Mouse (Mus musculus) MEL (cell line): ENCODE measurements around the gene Gm10401. TPM values are rescaled to one million over a fixed set of nuclear protein-coding genes. Genes with fewer than 3 reads are reported as not detected.
A peak's percentile ranks its signal among the peaks of the same experiment; 100 is the strongest.

ENCODE experiments used
- DNase-seq: peaks from one replicate; pipeline ENCODE4 v3.0.0; 2011; ENCODE audit warnings: low read depth, low spot score
- H3K27ac ChIP-seq: 2 replicates; pipeline ENCODE4 v1.5.1; 2012; ENCODE audit warnings: low read depth, mild to moderate bottlenecking, control low read depth, low read length, moderate library complexity; ENCODE audit not compliant: control insufficient read depth
- H3K27me3 ChIP-seq, 2 experiments: fragments of 150-350 bp in 1 of 2; sonication (generic) in 1 of 2; 2 replicates each; pipeline ENCODE4 v1.6.1; 2012; ENCODE audit warnings: low read length in 2 of 2, mild to moderate bottlenecking in 2 of 2, improper control_type of control experiment in 1 of 2, moderate library complexity in 1 of 2; ENCODE audit not compliant: insufficient read depth in 2 of 2, control insufficient read depth in 1 of 2
- H3K36me3 ChIP-seq, 2 experiments: 2 replicates each; pipeline ENCODE4 v1.6.1; 2012 to 2014; ENCODE audit warnings: low read length in 2 of 2, improper control_type of control experiment in 1 of 2, inconsistent platforms in 1 of 2, mild to moderate bottlenecking in 1 of 2; ENCODE audit not compliant: insufficient read depth in 2 of 2, control insufficient read depth in 1 of 2
- H3K4me1 ChIP-seq, 2 experiments: fragments of 150-350 bp in 1 of 2; sonication (generic) in 1 of 2; 2 replicates each; pipeline ENCODE4 v1.6.1; 2012; ENCODE audit warnings: low read length in 2 of 2, improper control_type of control experiment in 1 of 2, mild to moderate bottlenecking in 1 of 2; ENCODE audit not compliant: insufficient read depth in 2 of 2, control insufficient read depth in 1 of 2
- H3K4me3 ChIP-seq, 2 experiments: fragments of 150-350 bp in 1 of 2; sonication (generic) in 1 of 2; 2 replicates each; pipeline ENCODE4 v1.5.1; 2012; ENCODE audit warnings: low read depth in 2 of 2, low read length in 2 of 2, mild to moderate bottlenecking in 2 of 2, moderate library complexity in 2 of 2, control low read depth in 1 of 2, improper control_type of control experiment in 1 of 2; ENCODE audit not compliant: control insufficient read depth in 1 of 2, insufficient read depth in 1 of 2
- H3K79me2 ChIP-seq: 2 replicates; pipeline ENCODE4 v1.6.1; 2012; ENCODE audit warnings: mild to moderate bottlenecking, low read length, moderate library complexity; ENCODE audit not compliant: control insufficient read depth, poor library complexity, insufficient read depth
- H3K9ac ChIP-seq: 2 replicates; pipeline ENCODE4 v1.6.1; 2012; ENCODE audit warnings: low read depth, mild to moderate bottlenecking, control low read depth, low read length, moderate library complexity; ENCODE audit not compliant: control insufficient read depth, poor library complexity, severe bottlenecking
- H3K9me3 ChIP-seq: fragments of 150-350 bp; sonication (generic); replicated peaks from 2 replicates; pipeline ENCODE4 v1.6.1; 2012; ENCODE audit warnings: mild to moderate bottlenecking, low read length, improper control_type of control experiment, moderate library complexity; ENCODE audit not compliant: insufficient read depth
- CHD2 ChIP-seq: IDR thresholded peaks from 2 replicates; pipeline ENCODE4 v1.6.1; 2011; ENCODE audit warnings: low read length, improper control_type of control experiment
- CTCF ChIP-seq, 3 experiments: IDR thresholded peaks in 2 of 3; conservative IDR thresholded peaks in 1 of 3; 2 replicates each; pipeline ENCODE4 v1.5.1; 2011 to 2012; ENCODE audit warnings: low read length in 3 of 3, low read depth in 2 of 3, mild to moderate bottlenecking in 2 of 3, improper control_type of control experiment in 1 of 3, inconsistent platforms in 1 of 3, mixed read lengths in 1 of 3, moderate library complexity in 1 of 3; ENCODE audit not compliant: control insufficient read depth in 1 of 3, insufficient read depth in 1 of 3, poor library complexity in 1 of 3, severe bottlenecking in 1 of 3
- ETS1 ChIP-seq: IDR thresholded peaks from 2 replicates; pipeline ENCODE4 v1.6.1; 2012; ENCODE audit warnings: low read depth, mild to moderate bottlenecking, inconsistent platforms, low read length, improper control_type of control experiment, moderate library complexity
- GABPA ChIP-seq: IDR thresholded peaks from 2 replicates; pipeline ENCODE4 v1.6.1; 2012; ENCODE audit warnings: low read depth, mild to moderate bottlenecking, inconsistent platforms, low read length, improper control_type of control experiment, moderate library complexity
- GATA1 ChIP-seq: IDR thresholded peaks from 2 replicates; pipeline ENCODE4 v1.6.1; 2011; ENCODE audit warnings: low read depth, low read length, improper control_type of control experiment
- HCFC1 ChIP-seq: IDR thresholded peaks from 2 replicates; pipeline ENCODE4 v1.6.1; 2012; ENCODE audit warnings: low read depth, mild to moderate bottlenecking, inconsistent platforms, low read length, improper control_type of control experiment, moderate library complexity
- JUND ChIP-seq: IDR thresholded peaks from 2 replicates; pipeline ENCODE4 v1.6.1; 2011; ENCODE audit warnings: low read depth, mild to moderate bottlenecking, improper control_type of control experiment, low read length
- MAX ChIP-seq: IDR thresholded peaks from 2 replicates; pipeline ENCODE4 v1.6.1; 2011; ENCODE audit warnings: low read length, improper control_type of control experiment
- MAZ ChIP-seq: IDR thresholded peaks from 2 replicates; pipeline ENCODE4 v1.6.1; 2012; ENCODE audit warnings: low read depth, mild to moderate bottlenecking, inconsistent platforms, low read length, improper control_type of control experiment
- MYC ChIP-seq: IDR thresholded peaks from 2 replicates; pipeline ENCODE4 v1.6.1; 2011; ENCODE audit warnings: low read depth, mild to moderate bottlenecking, low read length, improper control_type of control experiment, moderate library complexity
- NELFE ChIP-seq: IDR thresholded peaks from 2 replicates; pipeline ENCODE4 v1.6.1; 2011; ENCODE audit warnings: low read depth, low read length, improper control_type of control experiment
- NRF1 ChIP-seq: IDR thresholded peaks from 2 replicates; pipeline ENCODE4 v1.6.1; 2014; ENCODE audit warnings: low read depth, mild to moderate bottlenecking, inconsistent platforms, low read length, improper control_type of control experiment, moderate library complexity; ENCODE audit not compliant: poor library complexity, insufficient read depth, severe bottlenecking
- POLR2A ChIP-seq, 2 experiments: IDR thresholded peaks; 2 replicates each; pipeline ENCODE4 v1.6.1; 2011 to 2012; ENCODE audit warnings: low read length in 2 of 2, mild to moderate bottlenecking in 2 of 2, control low read depth in 1 of 2, improper control_type of control experiment in 1 of 2, low read depth in 1 of 2, moderate library complexity in 1 of 2; ENCODE audit not compliant: control insufficient read depth in 1 of 2, insufficient read depth in 1 of 2, poor library complexity in 1 of 2
- POLR2AphosphoS2 ChIP-seq: IDR thresholded peaks from 2 replicates; pipeline ENCODE4 v1.6.1; 2011; ENCODE audit warnings: low read length, improper control_type of control experiment
- POLR2AphosphoS5 ChIP-seq: IDR thresholded peaks from 2 replicates; pipeline ENCODE4 v1.6.1; 2012; ENCODE audit warnings: low read depth, borderline replicate concordance, mild to moderate bottlenecking, inconsistent platforms, low read length, moderate library complexity, mixed read lengths
- RAD21 ChIP-seq: IDR thresholded peaks from 2 replicates; pipeline ENCODE4 v1.6.1; 2011; ENCODE audit warnings: mild to moderate bottlenecking, low read depth, low read length, improper control_type of control experiment
- RCOR1 ChIP-seq: IDR thresholded peaks from 2 replicates; pipeline ENCODE4 v1.6.1; 2012; ENCODE audit warnings: low read depth, mild to moderate bottlenecking, inconsistent platforms, low read length, improper control_type of control experiment
- SMC3 ChIP-seq: IDR thresholded peaks from 2 replicates; pipeline ENCODE4 v1.6.1; 2011; ENCODE audit warnings: low read depth, low read length, improper control_type of control experiment
- TAL1 ChIP-seq: IDR thresholded peaks from 2 replicates; pipeline ENCODE4 v1.6.1; 2012; ENCODE audit warnings: mild to moderate bottlenecking, inconsistent platforms, low read length, moderate library complexity, mixed read lengths
- TBP ChIP-seq: IDR thresholded peaks from 2 replicates; pipeline ENCODE4 v1.8.0; 2011; ENCODE audit warnings: low read depth, low read length, improper control_type of control experiment
- USF1 ChIP-seq: IDR thresholded peaks from 2 replicates; pipeline ENCODE4 v1.6.1; 2014; ENCODE audit warnings: low read depth, mild to moderate bottlenecking, inconsistent platforms, low read length, improper control_type of control experiment, moderate library complexity
- USF2 ChIP-seq, 2 experiments: IDR thresholded peaks; 2 replicates each; pipeline ENCODE4 v1.6.1; 2011 to 2012; ENCODE audit warnings: improper control_type of control experiment in 2 of 2, low read length in 2 of 2, borderline replicate concordance in 1 of 2, inconsistent platforms in 1 of 2, low read depth in 1 of 2, mild to moderate bottlenecking in 1 of 2; ENCODE audit not compliant: insufficient read depth in 1 of 2
- ZKSCAN1 ChIP-seq: IDR thresholded peaks from 2 replicates; pipeline ENCODE4 v1.6.1; 2012; ENCODE audit warnings: low read depth, mild to moderate bottlenecking, inconsistent platforms, low read length, improper control_type of control experiment, moderate library complexity
- ZMIZ1 ChIP-seq: IDR thresholded peaks from 2 replicates; pipeline ENCODE4 v1.6.1; 2012; ENCODE audit warnings: low read depth, mild to moderate bottlenecking, inconsistent platforms, low read length, improper control_type of control experiment, moderate library complexity
- polyA plus RNA-seq, 2 experiments: library from polyadenylated mRNA; stranded (reverse) in 1 of 2; unstranded in 1 of 2; fragments of >175 nt in 1 of 2; fragments of >200 nt in 1 of 2; gene quantifications; 2 replicates each; pipeline versions ENCODE4 v1.2.1 to v1.2.4; 2012; ENCODE audit warnings: low replicate concordance in 2 of 2, low read depth in 1 of 2; ENCODE audit not compliant: insufficient read length in 2 of 2, insufficient read depth in 1 of 2, missing spikeins in 1 of 2
- total RNA-seq: library from RNA; depleted of rRNA; stranded (reverse); fragments of 300-350 nt; gene quantifications from 2 replicates; pipeline ENCODE4 v1.2.3, GENCODE M21; 2012

The Gm10401 gene
- total and polyA plus RNA-seq, 3 experiments: 0.56 to 3.5 TPM; not detected in 1

GRCm38 (mm10) chr5:115116426-115116825 is 18.3 kb upstream of the Gm10401 start:
- no peaks in the 10 kb centered on the region for H3K27me3 ChIP-seq
- no peaks in the 10 kb centered on the region for H3K36me3 ChIP-seq
- no peak overlapping the region for H3K4me3 ChIP-seq
- H3K79me2 ChIP-seq: peaks cover 4% of the 10 kb centered on the region; the same call in 1 of the 2 replicates
- no peaks in the 10 kb centered on the region for H3K9me3 ChIP-seq
- no peak for DNase-seq
- no peak overlapping the region for H3K9ac ChIP-seq
- no peaks in the 10 kb centered on the region for H3K4me1 ChIP-seq
- no peak overlapping the region for H3K27ac ChIP-seq
- TF ChIP-seq SMC3 (peak; percentile 36; the same call in 1 of the 2 replicates), CTCF (IDR thresholded peaks at IDR 0.05 in 2 of 3, conservative IDR thresholded peaks at IDR 0.05 in 1 of 3; ENCODE audit: control insufficient read depth in 1 of 3, insufficient read depth in 1 of 3, low read depth in 2 of 3, low read length in 3 of 3, poor library complexity in 1 of 3, severe bottlenecking in 1 of 3) (peak; percentile 23 to 49 (median 34); a peak in 5 of 6 replicates), MAZ (no peak)
- TF ChIP-seq, all 39 proteins: peak for 2

GRCm38 (mm10) chr5:115114501-115114900 is 16.4 kb upstream of the Gm10401 start:
- Histone ChIP-seq H3K27me3 (no peaks in the 10 kb centered on the region), H3K36me3 (no peaks in the 10 kb centered on the region), H3K9ac (no peak overlapping the region), H3K4me1 (no peaks in the 10 kb centered on the region), H3K4me3 (no peak overlapping the region), H3K79me2 (peaks cover 4% of the 10 kb centered on the region; the same call in 1 of the 2 replicates), H3K27ac (no peak overlapping the region), H3K9me3 (no peaks in the 10 kb centered on the region)
- TF ChIP-seq MAX: no peak
- no peak for TF ChIP-seq NRF1
- no peak for TF ChIP-seq MAZ
- TF ChIP-seq TBP: no peak
- no peak for TF ChIP-seq JUND
- TF ChIP-seq CHD2: no peak
- no peak for TF ChIP-seq GABPA
- TF ChIP-seq POLR2AphosphoS2: no peak
- no peak for TF ChIP-seq RAD21
- TF ChIP-seq USF2 (IDR thresholded peaks at IDR 0.05; ENCODE audit: borderline replicate concordance in 1 of 2, insufficient read depth in 1 of 2, low read depth in 1 of 2, low read length in 2 of 2): no peak
- TF ChIP-seq HCFC1: no peak
- no peak for TF ChIP-seq ZMIZ1
- TF ChIP-seq TAL1: no peak
- no peak for TF ChIP-seq ZKSCAN1
- TF ChIP-seq RCOR1: no peak
- DNase-seq: no peak

- no peaks in the 10 kb centered on the region for H3K27me3 ChIP-seq
Measured at GRCm38 (mm10) chr5:115113244-115113643, 15.1 kb upstream of the Gm10401 start.

More at GRCm38 (mm10) chr5:115113244-115113643, 15.1 kb upstream of the Gm10401 start:
- Histone ChIP-seq H3K27ac (no peak overlapping the region), H3K9ac (no peak overlapping the region), H3K36me3 (no peaks in the 10 kb centered on the region), H3K79me2 (no peaks in the 10 kb centered on the region), H3K4me3 (no peak overlapping the region), H3K9me3 (no peaks in the 10 kb centered on the region), H3K4me1 (no peaks in the 10 kb centered on the region)
- DNase-seq: no peak
- TF ChIP-seq JUND: no peak
- no peak for TF ChIP-seq ETS1
- no peak for TF ChIP-seq MYC
- TF ChIP-seq TAL1: no peak
- TF ChIP-seq USF1: no peak
- TF ChIP-seq NRF1: no peak
- no peak for TF ChIP-seq HCFC1
- TF ChIP-seq GATA1: no peak
- no peak for TF ChIP-seq POLR2A (IDR thresholded peaks at IDR 0.05; ENCODE audit: control insufficient read depth in 1 of 2, insufficient read depth in 1 of 2, low read depth in 1 of 2, low read length in 2 of 2, poor library complexity in 1 of 2)
- TF ChIP-seq POLR2AphosphoS5: no peak
- no peak for TF ChIP-seq TBP
- TF ChIP-seq CTCF (IDR thresholded peaks at IDR 0.05 in 2 of 3, conservative IDR thresholded peaks at IDR 0.05 in 1 of 3; ENCODE audit: control insufficient read depth in 1 of 3, insufficient read depth in 1 of 3, low read depth in 2 of 3, low read length in 3 of 3, poor library complexity in 1 of 3, severe bottlenecking in 1 of 3): no peak
- no peak for TF ChIP-seq SMC3
- no peak for TF ChIP-seq NELFE
